Mouse (Mus musculus): Measurements from ENCODE around the gene Fyn.

The Fyn gene

DNA sequence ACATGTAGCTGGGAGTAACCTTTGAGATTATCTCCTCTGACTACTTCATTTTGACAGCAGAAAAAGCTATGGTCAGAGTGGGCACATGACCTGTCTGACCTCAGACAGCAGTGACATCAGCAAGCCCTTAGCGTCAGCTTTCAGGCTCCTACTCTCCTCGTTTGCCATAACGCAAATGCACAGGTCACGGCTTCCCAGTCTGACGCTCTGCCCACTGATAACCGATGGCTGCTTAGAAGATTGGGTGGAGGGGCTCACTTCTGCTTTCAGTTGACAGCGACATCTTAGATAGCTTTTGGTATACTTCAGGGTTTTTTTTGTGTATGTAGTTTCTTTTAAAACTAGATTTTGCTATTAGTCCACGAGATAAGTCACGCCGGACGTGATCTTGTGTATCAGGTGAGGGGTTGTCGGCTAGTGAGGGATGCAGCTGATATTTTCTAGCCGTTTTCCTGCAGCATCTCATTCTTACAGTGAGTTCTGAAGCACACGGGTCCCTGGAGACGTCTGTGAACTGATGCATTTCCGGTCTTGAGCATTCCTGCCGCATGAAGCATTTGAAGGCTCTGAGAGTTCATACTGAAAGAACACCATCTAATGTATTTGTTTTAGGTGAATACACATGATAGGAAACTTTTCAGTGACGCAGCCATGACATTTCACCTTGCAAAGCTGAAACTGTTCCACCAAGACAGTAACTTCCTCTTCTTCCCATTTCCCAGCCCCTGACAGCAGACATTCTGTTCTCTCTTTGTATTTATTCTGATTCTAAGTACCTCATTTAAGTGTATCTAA is 44.4 kb downstream of the Fyn start:
- DNase-seq (ENCODE audit: low spot score in 2 of 2) = no peak

DNA sequence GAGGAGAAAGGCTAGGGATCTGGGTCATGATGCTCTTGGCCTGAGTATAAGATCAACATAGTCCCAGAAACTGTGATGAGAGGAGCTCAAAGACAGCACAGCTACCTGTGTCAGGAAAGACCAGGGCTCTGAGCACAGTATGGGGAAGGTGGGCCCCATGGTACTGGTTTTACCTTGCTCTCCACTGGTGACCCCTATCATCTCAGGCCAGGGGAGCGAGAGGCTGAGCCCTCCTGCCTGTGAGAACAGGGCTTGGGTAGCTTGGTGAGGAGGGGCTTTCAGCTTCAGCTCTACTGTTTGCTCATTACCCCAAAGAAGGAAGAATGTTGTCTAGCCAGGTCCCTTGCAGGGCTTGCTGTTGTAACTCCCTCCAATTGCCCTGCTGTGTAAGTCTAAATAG is 45.4 kb downstream of the Fyn start:
- no peak for DNase-seq (ENCODE audit: low spot score in 2 of 2)

DNA sequence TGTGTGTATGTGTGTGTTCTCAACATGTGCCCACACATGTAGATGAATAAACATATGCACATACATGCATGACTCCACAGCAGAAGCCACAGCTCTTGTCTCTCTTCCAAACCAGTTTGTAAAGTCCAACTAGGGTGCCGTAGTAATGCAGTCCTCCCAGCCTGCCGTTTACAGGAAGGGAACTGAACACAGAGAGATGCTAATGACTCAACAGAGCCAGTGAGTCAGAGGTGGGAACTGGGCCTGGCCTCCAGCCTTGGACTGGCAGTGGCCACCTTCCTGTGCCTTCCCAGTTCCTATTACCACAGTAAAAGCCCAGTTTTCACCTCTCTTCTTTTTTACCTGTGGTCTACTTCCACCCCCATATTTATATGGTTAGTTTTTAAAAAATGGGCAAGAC is 46.9 kb downstream of the Fyn start:
- no peak for DNase-seq (ENCODE audit: low spot score in 2 of 2)

DNA sequence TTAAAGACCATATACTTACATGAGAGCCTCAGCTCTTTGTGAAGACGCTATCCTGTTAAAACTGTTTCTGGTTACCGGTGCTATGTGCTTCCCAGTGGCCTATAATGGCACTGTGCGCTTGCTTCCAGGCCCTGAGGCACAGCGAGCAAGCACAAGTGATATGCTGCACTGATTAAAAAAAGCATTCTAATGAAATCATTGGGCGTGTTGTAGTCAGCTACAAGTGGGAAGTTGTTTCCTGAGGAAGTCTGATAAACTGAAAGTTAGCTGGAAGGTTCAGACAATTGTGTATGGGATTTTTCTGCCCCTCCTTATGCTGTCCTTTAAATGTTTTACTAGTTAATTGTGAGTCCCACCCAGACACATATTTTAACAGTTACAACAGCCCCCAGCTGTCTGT is 49.0 kb downstream of the Fyn start:
- no peak for DNase-seq (ENCODE audit: low spot score in 2 of 2)

DNA sequence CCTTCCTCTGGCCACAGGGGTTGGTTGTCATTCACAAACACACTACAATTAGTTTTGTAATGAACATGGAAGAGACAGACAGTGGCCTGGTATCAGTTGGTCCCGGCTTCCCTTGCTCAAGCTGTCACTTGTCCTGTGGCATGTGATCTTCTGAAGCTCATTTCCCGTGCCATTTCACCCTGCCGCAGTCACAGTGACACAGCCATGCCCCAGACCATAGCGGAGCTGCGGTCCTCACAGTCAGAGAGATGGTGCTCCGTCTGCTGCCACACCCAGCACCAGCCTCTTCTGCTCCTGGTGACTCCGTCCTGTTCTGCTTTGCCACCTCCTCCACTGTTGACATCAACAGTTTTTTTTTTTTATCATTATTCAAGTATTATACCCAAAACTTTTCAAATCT is 49.7 kb downstream of the Fyn start:
- no peak for DNase-seq (ENCODE audit: low spot score in 2 of 2)

DNA sequence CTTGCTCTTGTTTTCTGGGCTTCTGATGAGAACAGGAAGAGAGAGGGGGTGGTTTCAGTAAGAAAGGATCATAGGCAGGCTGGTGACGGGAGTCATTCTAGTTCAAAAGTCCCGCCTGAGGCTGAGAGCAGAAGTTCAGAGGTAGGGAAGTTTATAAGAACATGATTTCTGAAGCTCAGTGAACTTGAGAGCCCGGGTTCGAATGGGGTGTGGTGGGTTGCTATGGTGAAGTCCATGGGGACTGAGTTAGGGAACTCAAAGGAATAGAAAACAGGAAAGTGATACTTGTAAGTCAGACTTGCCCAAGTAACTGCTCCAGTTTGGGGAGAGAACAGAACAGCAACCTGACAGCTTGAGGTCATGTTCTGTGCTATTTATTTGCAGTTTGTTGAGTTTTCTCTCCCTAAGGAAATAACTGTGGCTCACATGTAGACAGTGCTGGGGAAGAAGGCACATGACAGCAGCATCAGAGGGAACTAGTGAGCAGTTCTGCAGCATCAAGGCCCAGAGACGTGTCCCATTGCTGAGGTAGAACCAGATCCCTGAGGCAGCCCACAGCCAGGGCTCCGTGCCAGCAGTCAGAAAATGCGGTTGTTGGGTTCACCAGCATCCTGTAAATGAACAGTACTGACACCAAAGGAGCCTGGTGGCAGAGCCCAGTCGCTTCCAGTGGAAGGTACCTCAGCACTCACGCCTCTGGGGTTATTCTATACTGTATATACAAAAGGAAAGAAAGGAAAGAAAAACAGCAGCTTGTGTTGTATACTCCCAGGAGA is 52.4 kb downstream of the Fyn start:
- no peak for DNase-seq (ENCODE audit: low spot score in 2 of 2)

DNA sequence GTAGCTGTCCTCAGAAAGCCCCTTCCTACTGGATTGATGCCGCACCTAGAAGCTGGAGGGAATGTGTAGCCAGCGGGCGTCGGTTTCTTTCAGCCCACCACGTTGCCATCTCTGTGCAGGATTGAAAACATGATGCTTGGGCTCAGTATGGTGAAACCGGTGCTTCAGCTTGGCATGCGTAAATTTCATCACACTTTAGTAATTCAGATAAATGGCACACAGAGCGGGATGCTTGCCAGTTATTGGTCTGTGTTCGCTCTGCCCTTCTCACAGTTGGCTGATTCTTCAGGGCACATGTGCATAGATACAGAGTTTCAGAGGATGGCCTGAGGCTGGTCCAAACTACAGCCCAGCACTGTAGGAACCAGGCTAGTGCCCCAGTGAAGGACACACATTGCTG is 53.1 kb downstream of the Fyn start:
- DNase-seq (ENCODE audit: low spot score in 2 of 2) = no peak

DNA sequence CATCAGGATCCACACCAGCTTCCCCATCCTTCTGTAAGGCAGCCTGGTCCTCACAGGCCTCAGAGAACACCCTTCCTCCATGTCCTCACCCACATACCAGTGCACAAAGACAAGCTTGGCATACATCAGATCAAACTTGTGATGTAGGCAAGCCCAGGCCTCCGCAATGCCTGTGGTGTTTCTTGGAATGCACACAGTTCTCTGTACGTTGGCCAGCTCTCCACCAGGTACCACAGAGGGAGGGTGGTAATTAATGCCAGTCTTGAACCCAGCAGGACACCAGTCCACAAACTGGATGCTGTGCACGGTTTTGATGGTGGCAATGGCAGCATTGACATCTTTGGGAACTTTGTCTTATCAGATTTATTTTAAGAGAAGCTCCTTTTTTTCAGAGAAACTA is 56.0 kb downstream of the Fyn start:
- no peak for DNase-seq (ENCODE audit: low spot score in 2 of 2)

DNA sequence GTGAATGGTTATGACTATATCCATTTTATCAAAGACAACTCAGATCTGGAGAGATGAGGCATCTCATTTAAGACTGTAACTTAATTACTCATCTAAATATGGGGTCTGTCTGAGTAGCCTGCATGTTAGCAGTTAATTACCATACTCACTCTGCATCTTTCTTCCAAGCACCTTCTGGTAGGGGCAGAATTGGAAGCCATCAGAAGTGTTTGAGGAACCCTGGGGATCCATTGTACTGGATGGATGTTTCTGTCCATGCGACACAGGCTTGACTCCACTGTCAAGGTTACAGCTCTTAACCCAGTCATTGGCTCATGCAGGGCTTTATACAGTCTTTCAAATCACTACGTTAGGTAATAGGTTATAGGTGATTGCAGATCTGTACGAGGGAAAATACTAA is 57.4 kb downstream of the Fyn start:
- DNase-seq (ENCODE audit: low spot score in 2 of 2) = no peak

DNA sequence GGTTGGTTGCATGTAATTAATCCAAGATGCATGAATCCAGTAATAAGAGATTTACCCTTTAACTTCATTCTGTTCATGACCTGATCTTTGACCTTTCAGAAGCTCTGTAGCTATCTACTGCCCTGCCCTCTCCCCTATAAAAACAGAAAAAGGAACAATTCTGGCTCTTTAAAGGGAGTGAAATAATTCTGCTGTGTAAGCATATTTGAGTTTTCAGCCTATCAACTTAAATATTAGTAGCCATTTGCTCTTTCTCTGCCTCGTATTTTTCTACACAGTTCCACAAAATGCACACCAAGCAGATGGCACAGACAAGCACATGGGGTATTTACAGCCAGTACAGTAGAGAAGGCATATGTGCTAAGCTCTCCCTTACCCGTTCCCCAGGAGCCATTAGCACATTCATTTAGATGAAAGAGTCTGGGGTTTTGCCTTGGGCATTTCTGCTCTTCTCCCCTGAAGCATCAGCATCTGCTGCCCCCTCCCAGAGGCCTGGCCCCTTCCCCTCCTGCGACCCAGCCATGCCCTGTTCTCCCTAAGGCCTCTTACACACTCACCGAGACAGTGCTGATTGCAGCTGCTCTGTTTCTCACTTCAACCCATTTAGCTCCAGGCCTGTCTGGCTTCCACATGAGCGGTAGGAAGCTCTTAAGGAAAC is 58.3 kb downstream of the Fyn start:
- no peak for DNase-seq (ENCODE audit: low spot score in 2 of 2)

DNA sequence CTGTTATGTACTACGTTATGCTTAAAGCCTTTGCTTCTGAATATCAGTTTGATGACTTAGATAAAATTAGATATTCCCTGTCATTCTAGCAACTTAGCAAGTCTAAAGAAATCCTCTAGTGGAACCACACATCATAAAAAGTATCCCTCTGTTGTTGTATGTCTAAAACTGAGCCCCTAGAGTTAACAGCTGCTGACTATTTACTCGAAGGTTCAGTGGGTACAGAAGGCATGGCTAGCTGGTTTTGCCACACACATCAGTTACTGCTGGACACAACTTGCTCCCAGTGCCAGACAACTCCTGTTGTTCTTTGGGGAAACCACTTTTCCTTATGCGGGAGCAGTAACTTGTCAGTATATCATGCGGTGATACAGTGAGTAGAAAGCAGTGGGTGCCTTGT is 61.0 kb downstream of the Fyn start:
- no peak for DNase-seq (ENCODE audit: low spot score in 2 of 2)

DNA sequence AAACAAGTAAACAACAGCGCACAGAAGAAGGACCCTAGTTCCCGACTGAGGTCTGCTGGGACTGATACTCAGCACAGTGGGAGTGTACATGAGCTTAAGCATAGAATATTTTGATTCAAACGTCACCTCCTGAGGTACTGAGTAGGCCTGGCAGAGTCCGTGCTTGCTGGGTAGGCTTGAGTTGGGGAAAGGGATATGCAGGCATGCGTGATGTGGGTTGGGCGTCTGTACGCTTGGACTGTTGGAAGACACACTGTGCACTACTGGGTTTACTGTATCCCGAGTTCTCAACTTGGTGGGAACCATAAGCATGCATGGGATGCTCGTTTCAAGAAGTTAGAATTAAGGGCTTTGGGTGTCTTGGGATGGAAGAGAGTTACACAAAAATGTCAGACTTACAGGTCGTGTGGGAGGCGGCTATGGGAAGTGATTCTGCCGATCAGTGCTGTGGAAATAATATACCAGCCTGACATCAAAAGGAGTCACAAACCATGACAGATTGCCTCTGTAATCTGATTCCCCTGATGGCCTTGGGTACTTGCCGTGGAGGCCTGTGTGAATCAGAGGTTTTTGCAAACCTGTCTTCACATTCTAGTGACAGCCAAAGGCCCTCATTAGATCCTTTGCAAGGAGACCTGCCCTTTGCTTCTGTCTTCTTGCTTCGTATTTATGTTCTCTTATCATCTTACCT is 61.6 kb downstream of the Fyn start:
- no peak for DNase-seq (ENCODE audit: low spot score in 2 of 2)

DNA sequence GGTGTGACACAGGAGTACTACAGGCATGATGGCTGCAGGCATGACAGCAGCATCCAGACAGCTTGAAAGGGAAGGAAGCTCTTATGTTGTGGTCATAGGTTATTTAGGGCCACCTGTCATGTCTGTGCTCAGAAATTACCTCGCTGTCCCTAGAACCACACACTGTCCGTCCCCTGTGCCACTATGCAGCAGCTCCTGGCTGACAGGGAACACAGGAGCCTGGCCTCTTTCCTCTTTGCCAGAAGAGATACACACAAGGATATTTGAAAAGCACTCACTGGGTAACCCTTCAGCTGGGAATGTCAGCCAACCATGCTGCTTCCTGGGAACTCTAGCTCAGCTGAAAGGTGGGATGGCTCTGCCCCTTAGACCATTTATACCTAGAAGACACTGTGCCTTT is 62.6 kb downstream of the Fyn start:
- no peak for DNase-seq (ENCODE audit: low spot score in 2 of 2)

DNA sequence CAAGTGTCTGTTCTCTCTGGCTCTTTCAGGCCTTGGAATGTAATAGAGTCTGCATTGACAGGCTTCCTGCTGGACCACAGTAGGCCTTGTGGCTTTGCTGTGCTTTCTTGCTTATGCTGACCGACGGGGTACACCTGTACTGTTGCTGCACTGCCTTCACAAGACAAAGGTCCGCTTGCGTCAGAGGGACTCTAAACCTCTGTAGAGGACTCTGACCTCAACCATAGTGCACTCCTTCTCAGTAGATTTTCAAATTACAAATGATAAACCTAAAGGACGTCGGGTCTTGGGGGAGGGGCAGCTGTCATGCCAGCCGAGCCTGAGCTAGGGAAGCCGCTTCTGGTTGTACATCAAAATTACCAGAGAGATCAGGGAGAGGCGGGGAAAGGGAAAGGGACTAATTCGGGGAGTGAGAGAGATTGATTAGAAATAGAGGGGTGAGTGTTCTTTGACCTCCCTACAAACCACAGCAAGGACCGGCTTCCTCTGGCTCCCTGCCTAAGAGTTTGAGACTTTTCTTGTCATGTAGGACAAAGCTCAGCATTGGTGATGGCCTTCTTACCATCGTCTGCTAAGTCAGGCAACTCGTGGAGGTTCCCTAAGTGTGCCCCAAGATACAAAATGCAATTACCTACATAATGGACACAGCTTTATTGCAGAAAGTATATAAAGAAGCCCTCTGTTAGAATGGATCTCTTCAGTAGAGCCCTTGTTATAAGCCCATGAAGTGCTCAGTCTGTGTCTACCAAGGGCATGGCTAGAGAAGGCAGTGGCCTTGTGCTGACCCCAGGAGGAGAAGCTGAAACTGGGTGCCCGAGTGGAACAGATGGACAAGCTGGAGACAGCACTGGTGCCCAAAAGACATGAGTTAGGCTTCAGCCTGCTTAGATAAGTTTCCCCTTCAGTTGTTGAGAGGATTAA is 64.3 kb downstream of the Fyn start:
- no peak for DNase-seq (ENCODE audit: low spot score in 2 of 2)

DNA sequence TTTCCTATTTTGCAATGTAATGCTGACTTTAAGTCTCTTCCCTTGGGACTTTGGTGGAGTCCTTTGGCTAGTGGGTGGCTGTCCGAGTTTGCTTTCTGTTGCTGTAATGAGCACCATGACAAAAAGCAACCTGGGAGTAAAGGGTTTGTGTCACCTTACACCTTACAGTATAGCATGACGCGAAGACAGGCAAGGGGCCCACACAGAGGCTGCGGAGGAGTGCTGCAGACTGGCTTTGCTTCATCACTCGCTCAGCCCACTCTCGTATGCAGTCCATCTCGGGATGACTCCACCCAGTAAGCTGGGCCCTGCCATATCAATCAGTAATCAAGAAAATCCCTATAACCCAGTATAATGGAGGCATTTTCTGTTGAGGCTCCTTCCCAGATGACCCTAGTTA is 65.2 kb downstream of the Fyn start:
- DNase-seq (ENCODE audit: low spot score in 2 of 2) = no peak

DNA sequence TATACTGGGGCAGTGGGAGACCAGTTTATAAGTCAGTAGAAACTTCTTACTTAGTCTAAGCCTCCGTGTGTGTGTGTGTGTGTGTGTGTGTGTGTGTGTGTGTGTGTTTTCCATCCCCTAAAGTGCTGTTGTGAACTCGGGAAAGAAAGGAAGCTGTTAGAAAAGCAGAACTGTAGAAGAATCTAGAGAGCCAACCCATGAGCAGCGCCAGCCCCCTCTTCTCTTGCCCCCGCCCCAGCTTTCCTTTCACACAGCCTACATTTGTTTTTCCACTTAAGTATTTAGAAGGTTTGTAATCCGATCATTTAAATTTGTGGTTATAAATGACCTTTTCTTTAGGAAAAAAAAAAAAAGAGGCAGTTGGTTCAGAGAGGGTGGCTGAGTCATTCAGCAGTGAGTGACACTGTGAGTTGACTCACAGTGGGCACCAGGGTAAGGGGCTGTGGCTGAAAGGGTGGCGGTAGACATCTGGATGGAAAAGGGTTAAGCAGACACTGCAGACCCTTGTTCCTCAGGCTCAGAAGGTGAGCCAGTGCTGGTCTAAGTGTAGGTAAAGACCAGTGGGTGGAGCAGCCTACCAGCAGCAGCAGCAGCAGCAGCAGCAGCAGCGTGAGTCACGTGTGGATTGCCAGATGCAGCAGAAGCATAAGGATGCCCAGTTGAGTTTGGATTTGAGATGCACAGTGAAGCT is 66.2 kb downstream of the Fyn start:
- DNase-seq (ENCODE audit: low spot score in 2 of 2) = no peak

DNA sequence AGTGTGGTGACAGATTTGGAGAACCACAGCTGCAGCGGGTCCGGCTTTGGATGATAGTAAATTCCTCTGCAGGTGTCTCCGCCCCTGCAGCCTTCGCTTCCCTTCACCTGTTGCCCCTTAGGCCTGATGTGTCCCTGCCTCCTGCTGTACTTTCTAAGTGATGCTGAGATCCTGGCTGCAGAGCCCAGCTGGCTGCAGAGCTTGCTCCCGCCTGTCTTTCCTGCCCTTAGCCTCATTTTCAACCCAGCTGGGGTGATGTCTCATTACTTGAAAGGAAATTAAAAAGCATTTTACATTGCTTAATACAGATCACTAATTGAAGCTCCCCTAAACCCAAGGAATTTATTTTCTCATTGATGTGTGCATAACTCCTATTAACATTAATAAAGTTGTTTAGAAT is 70.2 kb downstream of the Fyn start:
- DNase-seq (ENCODE audit: low spot score in 2 of 2) = no peak

DNA sequence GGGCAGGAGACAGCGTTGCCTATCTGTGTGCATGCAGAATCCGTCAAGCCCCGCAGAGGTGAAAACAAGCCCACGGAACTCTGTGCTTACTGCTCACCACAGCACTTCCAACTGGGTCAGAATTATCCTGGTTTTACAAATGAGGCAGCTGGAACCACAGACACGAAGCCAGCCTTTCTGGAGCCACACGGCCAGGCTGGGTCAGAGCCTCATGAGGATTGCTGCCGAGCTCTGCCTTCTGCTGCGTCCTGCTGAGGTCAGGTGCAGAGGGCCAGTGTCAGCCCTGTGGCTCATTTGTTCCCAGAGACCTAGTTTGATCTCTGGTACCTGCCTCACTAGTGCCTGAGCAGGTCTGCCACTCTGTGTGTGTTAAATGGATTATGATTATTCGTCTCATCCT is 71.9 kb downstream of the Fyn start:
- DNase-seq (ENCODE audit: low spot score in 2 of 2) = no peak

DNA sequence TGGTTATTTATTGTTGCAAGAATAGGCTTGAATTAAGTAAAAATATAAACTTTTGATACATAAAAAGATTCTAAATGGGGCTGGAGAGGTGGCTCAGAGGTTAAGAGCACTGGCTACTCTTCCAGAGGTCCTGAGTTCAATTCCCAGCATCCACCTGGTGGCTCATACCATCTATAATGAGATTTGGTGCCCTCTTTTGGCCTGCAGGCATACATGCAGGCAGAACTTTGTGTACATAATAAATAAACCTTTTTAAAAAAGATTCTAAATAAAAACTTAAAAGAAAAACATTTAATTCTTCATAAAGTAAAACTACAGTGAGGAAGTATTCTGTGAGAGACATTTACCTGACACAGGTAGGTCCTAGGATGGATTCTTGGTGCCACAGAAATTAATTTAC is 73.0 kb downstream of the Fyn start:
- DNase-seq (ENCODE audit: low spot score in 2 of 2) = no peak

DNA sequence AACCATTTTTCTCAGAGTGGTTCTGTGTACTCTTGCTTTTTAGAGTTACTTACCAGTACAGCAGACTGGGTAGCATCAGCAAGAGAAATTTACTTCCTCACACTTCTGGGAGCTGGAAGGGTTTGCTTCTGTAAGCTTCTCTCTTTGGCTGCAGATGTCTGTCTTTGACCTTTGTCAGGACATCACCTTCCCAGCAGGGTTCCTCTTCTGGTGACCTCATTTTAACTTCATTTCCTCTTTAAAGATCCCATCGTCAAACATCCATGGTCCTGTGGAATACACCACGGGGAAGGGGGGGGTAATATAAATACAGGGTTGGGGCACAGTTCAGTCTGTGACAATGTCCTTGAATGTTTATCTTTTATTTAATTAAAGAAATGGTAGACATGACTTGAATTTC is 74.5 kb downstream of the Fyn start:
- no peak for DNase-seq (ENCODE audit: low spot score in 2 of 2)

DNA sequence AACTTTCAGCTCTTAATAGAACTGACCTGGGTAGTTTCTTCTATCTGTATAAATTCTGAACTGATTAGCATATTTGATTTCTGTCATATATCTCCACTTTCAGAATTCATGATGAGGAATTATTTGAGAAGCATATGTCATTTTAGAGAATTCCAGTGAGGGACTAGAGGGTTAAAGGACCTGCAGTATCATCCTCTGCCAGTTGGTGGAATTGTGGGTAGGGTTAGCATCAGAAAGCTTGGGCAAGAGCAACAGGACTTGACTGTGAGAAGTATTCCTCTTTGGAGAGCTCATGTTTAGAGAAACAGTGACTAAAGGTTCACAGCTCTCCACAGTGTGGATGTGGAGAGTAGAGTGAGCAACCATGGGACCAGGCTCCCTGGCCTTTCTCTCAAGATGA is 75.3 kb downstream of the Fyn start:
- no peak for DNase-seq (ENCODE audit: low spot score in 2 of 2)

All from left cerebral cortex, adult 9 months (tissue).